Mouse (Mus musculus): ENCODE measurements around the gene Zfand3. TPM values are rescaled to one million over a fixed set of nuclear protein-coding genes. Genes with fewer than 3 reads are reported as not detected.

Zfand3 gene
- total RNA-seq, 2 experiments from 2014 or later = 29.2 to 36.9 TPM

DNA sequence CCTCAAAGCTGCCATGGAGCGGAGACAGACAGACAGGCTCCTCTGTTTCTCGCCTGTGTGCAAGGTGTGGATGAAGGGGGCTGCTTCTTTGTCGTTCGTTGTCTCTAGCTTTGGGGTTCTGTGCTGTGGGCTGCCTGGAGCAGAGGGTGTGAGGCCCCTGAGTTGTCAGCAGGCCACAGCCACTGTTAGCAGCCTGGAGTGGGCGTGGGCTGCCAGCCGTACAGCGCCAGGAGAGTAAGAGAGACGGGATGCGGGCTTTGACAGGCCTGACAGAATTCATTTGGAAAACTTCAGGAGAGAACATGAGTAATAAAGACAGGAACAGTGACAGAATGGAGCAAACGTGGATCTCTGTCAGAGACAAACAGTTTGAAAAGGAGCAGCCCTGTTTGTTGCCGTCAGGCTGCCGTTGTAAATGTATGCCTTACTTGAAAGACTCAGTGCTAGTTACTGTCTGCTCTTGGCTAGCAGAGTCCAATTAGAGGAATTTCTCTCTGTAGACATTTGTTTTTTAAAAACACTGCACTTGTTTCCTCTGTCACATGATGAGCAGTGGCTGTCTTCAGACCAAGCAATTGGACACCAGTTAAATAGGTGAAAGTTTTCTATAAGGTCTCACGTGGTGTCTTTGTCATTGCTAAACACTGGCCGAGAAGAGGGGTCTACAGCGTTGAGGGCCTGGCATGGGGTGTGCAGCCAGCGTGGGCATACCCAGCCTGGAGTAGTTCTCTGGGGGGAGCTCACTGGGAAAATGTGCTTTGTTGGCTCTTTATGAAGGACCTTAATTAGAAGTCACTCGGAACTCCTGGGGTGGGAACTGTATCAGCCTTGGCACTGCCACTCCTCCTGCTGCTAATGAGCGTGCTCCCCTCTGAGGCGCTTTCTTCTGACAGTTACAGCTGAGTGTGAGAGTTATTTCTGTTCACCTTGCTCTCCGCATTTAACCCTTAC is 183.8 kb downstream of the Zfand3 start:
- no peak for ATAC-seq (ENCODE audit: poor library complexity, severe bottlenecking)

DNA sequence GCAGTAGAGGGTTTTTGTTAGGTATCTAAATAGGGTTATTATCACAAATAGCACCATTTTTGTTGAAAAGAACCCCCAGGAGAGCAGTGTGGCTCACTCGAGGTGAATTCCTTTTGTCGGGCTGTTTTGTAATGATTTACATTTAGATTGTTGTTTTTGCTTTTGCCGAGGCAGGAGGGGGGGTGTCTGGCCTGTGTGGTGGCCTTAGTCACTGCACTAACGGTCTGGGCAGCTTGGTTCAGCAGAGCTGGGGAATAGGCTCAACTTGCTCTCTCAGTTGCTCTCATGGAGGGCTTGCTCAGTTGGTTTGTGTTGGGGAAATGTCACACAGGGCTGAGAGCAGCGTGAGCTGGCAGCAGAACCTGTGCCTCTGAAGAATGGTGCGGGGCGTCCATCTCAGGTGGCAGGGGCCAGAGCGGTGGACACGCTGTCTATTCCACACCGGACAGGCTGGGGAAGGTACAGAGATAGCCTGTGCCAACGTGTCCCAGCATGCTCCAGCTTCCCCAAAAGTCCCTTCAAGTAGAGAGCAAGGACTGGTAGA is 186.6 kb downstream of the Zfand3 start:
- no peak for ATAC-seq (ENCODE audit: poor library complexity, severe bottlenecking)

DNA sequence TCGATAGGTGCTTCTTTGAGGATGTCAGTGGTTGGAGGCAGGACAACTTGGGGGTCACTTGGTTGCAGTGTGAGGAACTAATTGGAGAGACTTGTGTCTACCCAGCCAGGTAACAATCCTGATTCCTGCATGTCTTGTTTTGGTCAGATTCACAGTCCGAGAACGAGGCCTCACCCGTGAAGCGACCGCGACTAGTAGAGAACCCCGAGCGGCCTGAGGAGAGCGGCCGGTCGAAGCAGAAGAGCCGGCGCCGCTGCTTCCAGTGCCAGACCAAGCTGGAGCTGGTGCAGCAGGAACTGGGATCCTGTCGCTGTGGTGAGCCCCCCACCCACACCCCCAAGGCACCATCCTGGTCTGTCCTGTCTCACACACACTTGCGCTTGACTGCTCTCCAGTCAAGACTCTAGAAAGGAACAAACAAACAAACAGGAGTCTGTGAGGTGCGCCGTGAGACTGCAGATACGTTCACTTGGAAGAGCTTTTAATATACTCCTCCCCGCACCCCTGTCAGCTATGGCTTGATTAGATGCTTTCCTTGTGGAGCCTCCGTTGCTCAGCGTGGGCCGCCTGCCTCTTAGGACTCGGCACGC is 188.0 kb downstream of the Zfand3 start:
- ATAC-seq (ENCODE audit: poor library complexity, severe bottlenecking) = no peak

DNA sequence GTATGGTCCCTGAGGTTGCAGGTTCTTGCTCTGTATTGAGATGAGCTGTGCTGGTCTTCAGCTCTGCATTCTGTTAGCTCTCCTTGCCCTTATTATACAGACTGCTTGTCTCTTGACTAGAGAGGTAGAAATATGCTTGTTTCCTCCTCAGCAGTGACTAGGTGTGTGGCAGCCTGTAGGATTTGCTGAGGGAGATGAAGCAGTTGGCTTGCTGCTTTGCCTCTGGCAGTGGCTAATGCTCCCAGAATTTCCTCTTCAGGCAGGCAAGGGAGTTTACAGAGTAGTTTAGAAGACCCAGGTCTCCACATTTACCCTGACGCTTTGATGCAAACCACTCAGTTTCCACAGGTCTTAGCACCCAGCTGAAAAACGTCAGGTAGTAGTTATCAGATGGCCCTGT is 189.1 kb downstream of the Zfand3 start:
- ATAC-seq (ENCODE audit: poor library complexity, severe bottlenecking) = no peak

GRCm38 (mm10) chr17:30194091-30194490 is 189.6 kb downstream of the Zfand3 start:
- no peak for ATAC-seq (ENCODE audit: poor library complexity, severe bottlenecking)

- no peak for ATAC-seq (ENCODE audit: poor library complexity, severe bottlenecking)
Observed at GRCm38 (mm10) chr17:30194629-30195445, 190.3 kb downstream of the Zfand3 start.

GRCm38 (mm10) chr17:30195591-30196183 is 191.2 kb downstream of the Zfand3 start:
- no peak for ATAC-seq (ENCODE audit: poor library complexity, severe bottlenecking)

- ATAC-seq (ENCODE audit: poor library complexity, severe bottlenecking) = no peak
Observed at GRCm38 (mm10) chr17:30196401-30197279, 192.1 kb downstream of the Zfand3 start.

DNA sequence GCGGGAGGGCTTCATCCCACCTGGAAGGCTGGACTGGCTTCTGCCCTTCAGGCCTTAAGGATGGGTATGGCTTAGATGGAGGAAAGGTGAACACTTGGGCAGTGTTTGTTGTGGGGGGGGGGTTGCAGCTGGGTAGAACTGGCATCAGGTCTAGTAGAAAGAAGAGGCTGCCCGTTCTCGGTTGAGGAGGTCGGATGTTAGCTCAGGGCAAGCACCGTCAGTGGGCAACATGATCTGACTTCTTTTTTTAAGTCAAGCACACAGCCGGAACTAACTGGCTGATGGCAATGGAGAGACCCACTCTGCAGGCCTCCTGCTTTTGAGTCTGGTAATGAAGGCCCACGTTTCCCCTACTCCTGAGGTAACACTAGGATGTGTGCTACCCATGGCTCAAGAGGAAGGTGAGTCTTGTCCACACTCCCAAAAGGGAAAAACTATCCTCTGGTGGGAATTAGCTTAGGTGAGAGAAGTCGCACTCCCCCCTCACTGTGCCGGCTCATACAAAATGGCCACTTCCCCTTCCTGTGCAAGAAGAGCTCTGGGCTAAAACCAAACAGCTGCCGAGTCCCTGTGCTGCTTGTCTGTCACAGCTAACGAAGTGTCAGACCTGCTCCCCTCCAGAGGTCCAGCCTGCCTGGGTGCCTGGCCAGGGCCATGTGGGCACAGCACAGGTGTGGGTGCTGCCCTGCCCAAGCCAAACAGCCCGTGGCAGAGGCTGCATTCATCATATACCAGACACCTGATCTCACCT is 192.9 kb downstream of the Zfand3 start:
- peak; percentile 62 for ATAC-seq (ENCODE audit: poor library complexity, severe bottlenecking)

- no peak for ATAC-seq (ENCODE audit: poor library complexity, severe bottlenecking)
Observed at GRCm38 (mm10) chr17:30198422-30198821, 193.9 kb downstream of the Zfand3 start.

- ATAC-seq (ENCODE audit: poor library complexity, severe bottlenecking) = no peak
Observed at GRCm38 (mm10) chr17:30199374-30200247, 195.1 kb downstream of the Zfand3 start.

- ATAC-seq (ENCODE audit: poor library complexity, severe bottlenecking) = no peak
Observed at GRCm38 (mm10) chr17:30200283-30200682, 195.8 kb downstream of the Zfand3 start.

DNA sequence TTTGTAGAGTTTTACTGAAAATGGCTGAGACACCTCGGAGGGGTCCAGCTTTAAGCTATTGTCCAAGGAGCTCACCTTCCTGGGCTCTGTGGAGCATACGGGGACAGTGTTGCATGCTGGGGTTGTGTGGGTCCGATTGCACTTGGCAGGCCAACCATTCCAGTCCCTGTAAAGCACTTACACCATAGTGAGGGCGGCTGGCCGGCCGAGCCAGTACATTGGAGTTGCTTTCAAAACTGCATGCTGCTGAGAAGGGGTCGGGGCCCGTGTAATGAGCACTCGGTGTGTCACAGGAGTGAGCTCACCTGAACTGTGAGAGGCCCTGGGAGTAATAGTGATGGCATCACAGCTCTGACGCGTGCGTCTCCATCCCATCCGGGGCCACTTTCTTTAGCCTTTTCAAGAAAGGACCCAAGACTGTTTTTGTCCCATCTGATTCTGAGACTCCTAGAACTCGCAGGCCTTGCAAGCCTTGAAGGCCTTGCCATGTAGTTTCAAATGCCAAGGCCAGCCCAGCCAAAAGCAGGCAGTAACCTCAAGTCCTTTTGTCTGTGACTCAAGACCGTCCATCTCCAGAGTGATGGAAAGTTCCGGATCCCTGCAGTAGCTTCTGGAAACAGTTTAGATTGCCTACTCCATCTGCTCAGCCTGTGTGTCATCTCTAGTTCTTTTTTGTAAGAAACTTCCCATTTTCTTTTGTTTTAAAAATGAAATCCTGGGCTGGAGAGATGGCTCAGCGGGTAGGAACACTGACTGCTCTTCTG is 200.7 kb downstream of the Zfand3 start:
- ATAC-seq (ENCODE audit: poor library complexity, severe bottlenecking) = no peak

- ATAC-seq (ENCODE audit: poor library complexity, severe bottlenecking) = no peak
Observed at GRCm38 (mm10) chr17:30210262-30210661, 205.7 kb downstream of the Zfand3 start.

- no peak for ATAC-seq (ENCODE audit: poor library complexity, severe bottlenecking)
Observed at GRCm38 (mm10) chr17:30210936-30211335, 206.4 kb downstream of the Zfand3 start.

GRCm38 (mm10) chr17:30212647-30213046 is 208.1 kb downstream of the Zfand3 start:
- ATAC-seq (ENCODE audit: poor library complexity, severe bottlenecking) = no peak

- no peak for ATAC-seq (ENCODE audit: poor library complexity, severe bottlenecking)
Observed at GRCm38 (mm10) chr17:30213371-30213770, 208.8 kb downstream of the Zfand3 start.

Measured in megakaryocyte, adult 5-6 weeks (primary cell).